Mouse (Mus musculus): ENCODE measurements around the gene Ap3m1.

Ap3m1 gene

GRCm38 (mm10) chr14:21074398-21075320, 22.4 kb upstream of the Ap3m1 start:
- peak; percentile 50 to 83 for DNase-seq (ENCODE audit: inconsistent age in 2 of 2, low spot score in 1 of 2)

GRCm38 (mm10) chr14:21073981-21074380, 21.7 kb upstream of the Ap3m1 start:
- no peak for DNase-seq (ENCODE audit: inconsistent age in 2 of 2, low spot score in 1 of 2)

GRCm38 (mm10) chr14:21069594-21069993, 17.3 kb upstream of the Ap3m1 start:
- DNase-seq (ENCODE audit: inconsistent age in 2 of 2, low spot score in 1 of 2), result no peak

GRCm38 (mm10) chr14:21065490-21066162, 13.3 kb upstream of the Ap3m1 start:
- no peak for DNase-seq (ENCODE audit: inconsistent age in 2 of 2, low spot score in 1 of 2)

GRCm38 (mm10) chr14:21064321-21064720, 12.0 kb upstream of the Ap3m1 start:
- no peak for DNase-seq (ENCODE audit: inconsistent age in 2 of 2, low spot score in 1 of 2)

- no peak for DNase-seq (ENCODE audit: inconsistent age in 2 of 2, low spot score in 1 of 2)
These were observed 10.6 kb upstream of the Ap3m1 start for GRCm38 (mm10) chr14:21062766-21063513.

GRCm38 (mm10) chr14:21058972-21059371, 6.7 kb upstream of the Ap3m1 start:
- DNase-seq (ENCODE audit: inconsistent age in 2 of 2, low spot score in 1 of 2), result no peak

- DNase-seq (ENCODE audit: inconsistent age in 2 of 2, low spot score in 1 of 2), result peak; percentile 42 to 57
These were observed 1.3 kb upstream of the Ap3m1 start for GRCm38 (mm10) chr14:21053586-21053985.

- DNase-seq (ENCODE audit: inconsistent age in 2 of 2, low spot score in 1 of 2), result no peak
These were observed 843 bp upstream of the Ap3m1 start for GRCm38 (mm10) chr14:21053151-21053550.

GRCm38 (mm10) chr14:21052781-21053130, 448 bp upstream of the Ap3m1 start:
- no peak for DNase-seq (ENCODE audit: inconsistent age in 2 of 2, low spot score in 1 of 2)

GRCm38 (mm10) chr14:21051380-21052111, 762 bp downstream of the Ap3m1 start:
- DNase-seq (ENCODE audit: inconsistent age in 2 of 2, low spot score in 1 of 2), result no peak

GRCm38 (mm10) chr14:21050734-21051133, 1.6 kb downstream of the Ap3m1 start:
- peak in 1 of 2 experiments; percentile 54 for DNase-seq (ENCODE audit: inconsistent age in 2 of 2, low spot score in 1 of 2)

- peak; percentile 50 to 78 for DNase-seq (ENCODE audit: inconsistent age in 2 of 2, low spot score in 1 of 2)
These were observed 3.4 kb downstream of the Ap3m1 start for GRCm38 (mm10) chr14:21048879-21049278.

- DNase-seq (ENCODE audit: inconsistent age in 2 of 2, low spot score in 1 of 2), result peak in 1 of 2 experiments; percentile 60
These were observed 4.5 kb downstream of the Ap3m1 start for GRCm38 (mm10) chr14:21047840-21048239.

- DNase-seq (ENCODE audit: inconsistent age in 2 of 2, low spot score in 1 of 2), result peak in 1 of 2 experiments; percentile 59
These were observed 12.7 kb downstream of the Ap3m1 start for GRCm38 (mm10) chr14:21039623-21040022.

GRCm38 (mm10) chr14:21039077-21039476, 13.2 kb downstream of the Ap3m1 start:
- peak in 1 of 2 experiments; percentile 62 for DNase-seq (ENCODE audit: inconsistent age in 2 of 2, low spot score in 1 of 2)

GRCm38 (mm10) chr14:21034791-21035190, 17.5 kb downstream of the Ap3m1 start:
- DNase-seq (ENCODE audit: inconsistent age in 2 of 2, low spot score in 1 of 2), result no peak

- no peak for DNase-seq (ENCODE audit: inconsistent age in 2 of 2, low spot score in 1 of 2)
These were observed 18.0 kb downstream of the Ap3m1 start for GRCm38 (mm10) chr14:21034271-21034670.

- peak; percentile 55 to 80 for DNase-seq (ENCODE audit: inconsistent age in 2 of 2, low spot score in 1 of 2)
These were observed 20.4 kb downstream of the Ap3m1 start for GRCm38 (mm10) chr14:21031783-21032511.

Data from adrenal gland, adult (tissue).